Mouse (Mus musculus) MEL (cell line): ENCODE measurements around the gene Ska3. TPM values are rescaled to one million over a fixed set of nuclear protein-coding genes. Genes with fewer than 3 reads are reported as not detected.

Experiments
- DNase-seq: peaks from one replicate; pipeline ENCODE4 v3.0.0; 2011; ENCODE audit warnings: low read depth, low spot score
- H3K27ac ChIP-seq: 2 replicates; pipeline ENCODE4 v1.5.1; 2012; ENCODE audit warnings: low read depth, mild to moderate bottlenecking, control low read depth, low read length, moderate library complexity; ENCODE audit not compliant: control insufficient read depth
- H3K27me3 ChIP-seq, 2 experiments: fragments of 150-350 bp in 1 of 2; sonication (generic) in 1 of 2; 2 replicates each; pipeline ENCODE4 v1.6.1; 2012; ENCODE audit warnings: low read length in 2 of 2, mild to moderate bottlenecking in 2 of 2, improper control_type of control experiment in 1 of 2, moderate library complexity in 1 of 2; ENCODE audit not compliant: insufficient read depth in 2 of 2, control insufficient read depth in 1 of 2
- H3K36me3 ChIP-seq, 2 experiments: 2 replicates each; pipeline ENCODE4 v1.6.1; 2012 to 2014; ENCODE audit warnings: low read length in 2 of 2, improper control_type of control experiment in 1 of 2, inconsistent platforms in 1 of 2, mild to moderate bottlenecking in 1 of 2; ENCODE audit not compliant: insufficient read depth in 2 of 2, control insufficient read depth in 1 of 2
- H3K4me1 ChIP-seq, 2 experiments: fragments of 150-350 bp in 1 of 2; sonication (generic) in 1 of 2; 2 replicates each; pipeline ENCODE4 v1.6.1; 2012; ENCODE audit warnings: low read length in 2 of 2, improper control_type of control experiment in 1 of 2, mild to moderate bottlenecking in 1 of 2; ENCODE audit not compliant: insufficient read depth in 2 of 2, control insufficient read depth in 1 of 2
- H3K4me3 ChIP-seq, 2 experiments: fragments of 150-350 bp in 1 of 2; sonication (generic) in 1 of 2; 2 replicates each; pipeline ENCODE4 v1.5.1; 2012; ENCODE audit warnings: low read depth in 2 of 2, low read length in 2 of 2, mild to moderate bottlenecking in 2 of 2, moderate library complexity in 2 of 2, control low read depth in 1 of 2, improper control_type of control experiment in 1 of 2; ENCODE audit not compliant: control insufficient read depth in 1 of 2, insufficient read depth in 1 of 2
- H3K79me2 ChIP-seq: 2 replicates; pipeline ENCODE4 v1.6.1; 2012; ENCODE audit warnings: mild to moderate bottlenecking, low read length, moderate library complexity; ENCODE audit not compliant: control insufficient read depth, poor library complexity, insufficient read depth
- H3K9ac ChIP-seq: 2 replicates; pipeline ENCODE4 v1.6.1; 2012; ENCODE audit warnings: low read depth, mild to moderate bottlenecking, control low read depth, low read length, moderate library complexity; ENCODE audit not compliant: control insufficient read depth, poor library complexity, severe bottlenecking
- H3K9me3 ChIP-seq: fragments of 150-350 bp; sonication (generic); replicated peaks from 2 replicates; pipeline ENCODE4 v1.6.1; 2012; ENCODE audit warnings: mild to moderate bottlenecking, low read length, improper control_type of control experiment, moderate library complexity; ENCODE audit not compliant: insufficient read depth
- BHLHE40 ChIP-seq: IDR thresholded peaks from 2 replicates; pipeline ENCODE4 v1.6.1; 2012; ENCODE audit warnings: low read depth, mild to moderate bottlenecking, inconsistent platforms, low read length, improper control_type of control experiment, borderline replicate concordance
- CHD1 ChIP-seq: IDR thresholded peaks from 2 replicates; pipeline ENCODE4 v1.6.1; 2012; ENCODE audit warnings: low read depth, mild to moderate bottlenecking, inconsistent platforms, low read length, improper control_type of control experiment
- CTCF ChIP-seq, 3 experiments: IDR thresholded peaks in 2 of 3; conservative IDR thresholded peaks in 1 of 3; 2 replicates each; pipeline ENCODE4 v1.5.1; 2011 to 2012; ENCODE audit warnings: low read length in 3 of 3, low read depth in 2 of 3, mild to moderate bottlenecking in 2 of 3, improper control_type of control experiment in 1 of 3, inconsistent platforms in 1 of 3, mixed read lengths in 1 of 3, moderate library complexity in 1 of 3; ENCODE audit not compliant: control insufficient read depth in 1 of 3, insufficient read depth in 1 of 3, poor library complexity in 1 of 3, severe bottlenecking in 1 of 3
- ELF1 ChIP-seq: IDR thresholded peaks from 2 replicates; pipeline ENCODE4 v1.6.1; 2014; ENCODE audit warnings: low read depth, mild to moderate bottlenecking, inconsistent platforms, low read length, improper control_type of control experiment, moderate library complexity
- EP300 ChIP-seq, 2 experiments: IDR thresholded peaks; 2 replicates each; pipeline ENCODE4 v1.6.1; 2011; ENCODE audit warnings: improper control_type of control experiment in 2 of 2, low read length in 2 of 2, low read depth in 1 of 2, mild to moderate bottlenecking in 1 of 2
- ETS1 ChIP-seq: IDR thresholded peaks from 2 replicates; pipeline ENCODE4 v1.6.1; 2012; ENCODE audit warnings: low read depth, mild to moderate bottlenecking, inconsistent platforms, low read length, improper control_type of control experiment, moderate library complexity
- GATA1 ChIP-seq: IDR thresholded peaks from 2 replicates; pipeline ENCODE4 v1.6.1; 2011; ENCODE audit warnings: low read depth, low read length, improper control_type of control experiment
- HCFC1 ChIP-seq: IDR thresholded peaks from 2 replicates; pipeline ENCODE4 v1.6.1; 2012; ENCODE audit warnings: low read depth, mild to moderate bottlenecking, inconsistent platforms, low read length, improper control_type of control experiment, moderate library complexity
- MAX ChIP-seq: IDR thresholded peaks from 2 replicates; pipeline ENCODE4 v1.6.1; 2011; ENCODE audit warnings: low read length, improper control_type of control experiment
- MAZ ChIP-seq: IDR thresholded peaks from 2 replicates; pipeline ENCODE4 v1.6.1; 2012; ENCODE audit warnings: low read depth, mild to moderate bottlenecking, inconsistent platforms, low read length, improper control_type of control experiment
- MEF2A ChIP-seq: IDR thresholded peaks from 2 replicates; pipeline ENCODE4 v1.6.1; 2014; ENCODE audit warnings: low read depth, mild to moderate bottlenecking, inconsistent platforms, low read length, improper control_type of control experiment; ENCODE audit not compliant: poor library complexity, insufficient replicate concordance, severe bottlenecking; ENCODE audit errors: extremely low read depth
- MXI1 ChIP-seq: IDR thresholded peaks from 2 replicates; pipeline ENCODE4 v1.6.1; 2011; ENCODE audit warnings: mild to moderate bottlenecking, low read depth, low read length, improper control_type of control experiment
- MYB ChIP-seq: IDR thresholded peaks from 2 replicates; pipeline ENCODE4 v1.6.1; 2011; ENCODE audit warnings: mild to moderate bottlenecking, low read depth, low read length, improper control_type of control experiment
- MYC ChIP-seq: IDR thresholded peaks from 2 replicates; pipeline ENCODE4 v1.6.1; 2011; ENCODE audit warnings: low read depth, mild to moderate bottlenecking, low read length, improper control_type of control experiment, moderate library complexity
- NELFE ChIP-seq: IDR thresholded peaks from 2 replicates; pipeline ENCODE4 v1.6.1; 2011; ENCODE audit warnings: low read depth, low read length, improper control_type of control experiment
- NRF1 ChIP-seq: IDR thresholded peaks from 2 replicates; pipeline ENCODE4 v1.6.1; 2014; ENCODE audit warnings: low read depth, mild to moderate bottlenecking, inconsistent platforms, low read length, improper control_type of control experiment, moderate library complexity; ENCODE audit not compliant: poor library complexity, insufficient read depth, severe bottlenecking
- POLR2A ChIP-seq, 2 experiments: IDR thresholded peaks; 2 replicates each; pipeline ENCODE4 v1.6.1; 2011 to 2012; ENCODE audit warnings: low read length in 2 of 2, mild to moderate bottlenecking in 2 of 2, control low read depth in 1 of 2, improper control_type of control experiment in 1 of 2, low read depth in 1 of 2, moderate library complexity in 1 of 2; ENCODE audit not compliant: control insufficient read depth in 1 of 2, insufficient read depth in 1 of 2, poor library complexity in 1 of 2
- POLR2AphosphoS2 ChIP-seq: IDR thresholded peaks from 2 replicates; pipeline ENCODE4 v1.6.1; 2011; ENCODE audit warnings: low read length, improper control_type of control experiment
- POLR2AphosphoS5 ChIP-seq: IDR thresholded peaks from 2 replicates; pipeline ENCODE4 v1.6.1; 2012; ENCODE audit warnings: low read depth, borderline replicate concordance, mild to moderate bottlenecking, inconsistent platforms, low read length, moderate library complexity, mixed read lengths
- RCOR1 ChIP-seq: IDR thresholded peaks from 2 replicates; pipeline ENCODE4 v1.6.1; 2012; ENCODE audit warnings: low read depth, mild to moderate bottlenecking, inconsistent platforms, low read length, improper control_type of control experiment
- SIN3A ChIP-seq: IDR thresholded peaks from 2 replicates; pipeline ENCODE4 v1.6.1; 2012; ENCODE audit warnings: low read length, improper control_type of control experiment, inconsistent platforms
- TAL1 ChIP-seq: IDR thresholded peaks from 2 replicates; pipeline ENCODE4 v1.6.1; 2012; ENCODE audit warnings: mild to moderate bottlenecking, inconsistent platforms, low read length, moderate library complexity, mixed read lengths
- TBP ChIP-seq: IDR thresholded peaks from 2 replicates; pipeline ENCODE4 v1.8.0; 2011; ENCODE audit warnings: low read depth, low read length, improper control_type of control experiment
- TCF12 ChIP-seq: IDR thresholded peaks from 2 replicates; pipeline ENCODE4 v1.6.1; 2014; ENCODE audit warnings: low read depth, mild to moderate bottlenecking, inconsistent platforms, low read length, improper control_type of control experiment, moderate library complexity
- polyA plus RNA-seq, 2 experiments: library from polyadenylated mRNA; stranded (reverse) in 1 of 2; unstranded in 1 of 2; fragments of >175 nt in 1 of 2; fragments of >200 nt in 1 of 2; gene quantifications; 2 replicates each; pipeline versions ENCODE4 v1.2.1 to v1.2.4; 2012; ENCODE audit warnings: low replicate concordance in 2 of 2, low read depth in 1 of 2; ENCODE audit not compliant: insufficient read length in 2 of 2, insufficient read depth in 1 of 2, missing spikeins in 1 of 2
- total RNA-seq: library from RNA; depleted of rRNA; stranded (reverse); fragments of 300-350 nt; gene quantifications from 2 replicates; pipeline ENCODE4 v1.2.3, GENCODE M21; 2012

The Ska3 gene
- total and polyA plus RNA-seq, 3 experiments, result 20.2 to 29.7 TPM; not detected in 1

- Histone ChIP-seq H3K27me3 (no peaks in the 10 kb centered on the region), H3K9me3 (no peaks in the 10 kb centered on the region), H3K27ac (no peak overlapping the region), H3K79me2 (no peaks in the 10 kb centered on the region), H3K9ac (no peak overlapping the region), H3K36me3 (peaks cover 0 to 2% of the 10 kb centered on the region in 2 experiments; a peak in 2 of 4 replicates), H3K4me1 (no peaks in the 10 kb centered on the region), H3K4me3 (no peak overlapping the region)
- no peak for DNase-seq
- no peak for TF ChIP-seq MAX
- TF ChIP-seq SIN3A, result no peak
- TF ChIP-seq MAZ, result no peak
- no peak for TF ChIP-seq POLR2AphosphoS2
- TF ChIP-seq HCFC1, result no peak
- no peak for TF ChIP-seq CHD1
- no peak for TF ChIP-seq GATA1
- no peak for TF ChIP-seq ELF1
- TF ChIP-seq NRF1, result no peak
- TF ChIP-seq POLR2A (IDR thresholded peaks at IDR 0.05; ENCODE audit: control insufficient read depth in 1 of 2, insufficient read depth in 1 of 2, low read depth in 1 of 2, low read length in 2 of 2, poor library complexity in 1 of 2), result no peak
Measured at GRCm38 (mm10) chr14:57844535-57844934, 18.6 kb upstream of the Ska3 start.

DNA sequence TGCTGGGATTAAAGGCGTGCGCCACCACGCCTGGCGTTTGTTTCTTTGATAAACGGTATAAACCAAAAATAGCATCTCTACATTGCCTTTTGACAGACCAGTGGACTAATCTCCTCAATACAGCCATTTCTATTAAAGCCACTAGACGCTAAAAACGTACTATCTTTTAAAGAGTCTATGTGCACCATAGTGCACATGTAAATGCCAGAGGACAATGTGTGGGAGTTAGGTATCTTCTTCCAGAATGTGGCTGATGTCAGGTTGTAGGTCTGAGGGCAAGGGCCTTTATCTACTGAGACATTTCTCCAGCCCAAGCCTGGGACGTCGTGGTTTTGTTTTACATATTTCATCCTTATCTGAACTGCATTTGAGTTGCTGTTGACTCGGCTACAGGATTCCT lies 9.2 kb upstream of the Ska3 start:
- Histone ChIP-seq H3K4me3 (no peak overlapping the region), H3K36me3 (peaks cover 3 to 8% of the 10 kb centered on the region in 2 experiments)
- DNase-seq, result peak; percentile 81

More for the DNA sequence above, 9.2 kb upstream of the Ska3 start:
- Histone ChIP-seq H3K79me2 (no peaks in the 10 kb centered on the region), H3K27ac (no peak overlapping the region), H3K9me3 (no peaks in the 10 kb centered on the region), H3K27me3 (no peaks in the 10 kb centered on the region), H3K4me1 (peaks cover 0 to 5% of the 10 kb centered on the region in 2 experiments; a peak in 3 of 4 replicates), H3K9ac (no peak overlapping the region)
- TF ChIP-seq POLR2AphosphoS5, result no peak
- peak; percentile 65 for TF ChIP-seq MXI1
- peak; percentile 43; the same call in 1 of the 2 replicates for TF ChIP-seq MYC
- TF ChIP-seq TCF12, result peak; percentile 68; the same call in 1 of the 2 replicates
- TF ChIP-seq TAL1, result peak; percentile 43
- no peak for TF ChIP-seq CTCF (IDR thresholded peaks at IDR 0.05 in 2 of 3, conservative IDR thresholded peaks at IDR 0.05 in 1 of 3; ENCODE audit: control insufficient read depth in 1 of 3, insufficient read depth in 1 of 3, low read depth in 2 of 3, low read length in 3 of 3, poor library complexity in 1 of 3, severe bottlenecking in 1 of 3)
- TF ChIP-seq RCOR1, result no peak
- TF ChIP-seq NELFE, result no peak
- TF ChIP-seq SIN3A, result peak; percentile 30; the same call in 1 of the 2 replicates
- peak; percentile 89; the same call in 1 of the 2 replicates for TF ChIP-seq MEF2A
- peak; percentile 36; the same call in 1 of the 2 replicates for TF ChIP-seq ETS1
- TF ChIP-seq MYB, result peak; percentile 10; the same call in 1 of the 2 replicates
- TF ChIP-seq BHLHE40, result no peak
- peak; percentile 56 to 73; a peak in 3 of 4 replicates for TF ChIP-seq EP300 (IDR thresholded peaks at IDR 0.05; ENCODE audit: low read depth in 1 of 2, low read length in 2 of 2)
- TF ChIP-seq TBP, result no peak
- peak; percentile 76 for TF ChIP-seq GATA1
- TF ChIP-seq HCFC1, result no peak
